ENCODE assay signal across 9 mouse cellular contexts in the genomic region with DNA sequence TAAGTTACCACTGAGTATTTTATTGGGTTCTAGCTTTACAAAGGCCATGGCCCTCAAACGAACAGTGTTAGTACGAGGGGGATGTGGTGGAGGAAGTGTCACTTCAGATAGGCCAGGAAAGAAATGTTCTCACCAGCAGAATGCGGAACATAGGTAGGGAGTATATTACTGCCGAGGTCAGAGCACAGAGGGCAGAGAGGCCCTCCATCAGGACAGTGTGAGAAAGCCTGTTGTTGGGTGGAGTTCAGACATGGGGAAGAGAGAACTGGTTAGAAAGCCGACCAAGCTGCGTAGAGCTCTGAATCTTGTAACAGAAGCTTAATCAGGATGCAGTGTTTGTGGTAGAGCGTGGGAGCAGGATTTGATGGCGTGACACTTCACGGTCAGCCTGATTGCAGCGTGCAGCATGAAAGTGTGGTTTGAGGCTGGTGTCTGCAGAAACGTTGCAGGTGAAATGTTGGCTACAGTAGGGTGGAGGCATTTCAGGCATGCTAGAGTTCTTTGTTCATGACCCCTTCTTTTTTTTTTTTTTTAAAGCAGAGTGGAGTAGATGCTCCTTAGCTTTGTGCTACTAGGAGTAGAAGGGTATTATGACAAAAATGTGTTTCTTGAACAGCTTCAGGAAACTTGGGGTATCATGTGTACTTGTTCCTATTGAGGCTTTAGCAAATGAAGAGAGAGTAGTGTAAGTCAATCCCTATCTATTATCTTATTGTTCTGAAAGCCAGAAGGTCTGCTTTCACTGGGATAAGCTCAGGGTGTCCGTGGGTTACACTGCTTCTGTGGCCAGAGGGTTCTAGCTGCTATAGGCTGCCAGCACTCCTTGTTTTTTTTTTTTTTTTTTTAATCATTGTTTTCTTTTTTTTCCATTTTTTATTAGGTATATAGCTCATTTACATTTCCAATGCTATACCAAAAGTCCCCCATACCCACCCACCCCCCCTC.
DNase-seq lines count a peak whose midpoint lies in the region; ATAC-seq lines count a peak whose summit lies in the region.
"Had no signal": no experiment of that assay in that cellular context is flagged by ENCODE, and none has a peak within 500 bp of the region (broad histone marks: within the 10 kb centered on the region; RNA-seq: fewer than 3 reads in every experiment).

No protein-coding gene starts in this region.

- DNase-seq in embryo, embryonic 10.5 days (ENCODE audit: low spot score): peak; percentile 16
- DNase-seq in embryo, embryonic 11 days: no peak
- DNase-seq in lung, postnatal 36 days: peak; percentile 28
- DNase-seq in lung, postnatal 14 days: no peak
- DNase-seq in splenic B cell, adult 2 months (ENCODE audit: low read depth, low spot score): peak; percentile 2
- no peak for DNase-seq in urinary bladder, postnatal 36 days (ENCODE audit: low spot score in 2 of 2)
- no peak for DNase-seq in cerebellum, postnatal 10 days

- 0 out of 2 replicates have a peak overlapping the region, but pooled peaks have one; percentile 18 for H3K27ac ChIP-seq in liver, embryonic 12.5 days

- 18% methylated on average over 12 of the region's 12 CpGs for WGBS in liver, embryonic 12.5 days (ENCODE audit: insufficient replicate concordance)

- peak; percentile 57; the same call in 1 of the 2 replicates for ATAC-seq in liver, embryonic 12.5 days
- ATAC-seq: Patski had no signal

- peaks cover 47% of the 10 kb centered on the region for H3K4me1 ChIP-seq in liver, embryonic 12.5 days

- no peaks in the 10 kb centered on the region for H3K9me3 ChIP-seq in liver, embryonic 12.5 days (replicated peaks)

- H3K9ac ChIP-seq in liver, embryonic 12.5 days: no peak overlapping the region

- no peak overlapping the region for H3K4me3 ChIP-seq in liver, embryonic 12.5 days

- H3K36me3 ChIP-seq in liver, embryonic 12.5 days: no peaks in the 10 kb centered on the region
- no peaks in the 10 kb centered on the region for H3K36me3 ChIP-seq in splenic B cell, adult 2 months (ENCODE audit: control insufficient read depth, insufficient read depth, low read length, poor library complexity, severe bottlenecking)

- peak overlapping the region; percentile 30 for H3K4me2 ChIP-seq in liver, embryonic 12.5 days

- no peaks in the 10 kb centered on the region for H3K27me3 ChIP-seq in liver, embryonic 12.5 days (replicated peaks)
- no peaks in the 10 kb centered on the region for H3K27me3 ChIP-seq in splenic B cell, adult 2 months (ENCODE audit: control insufficient read depth, insufficient read depth, low read length, poor library complexity, severe bottlenecking)
- H3K27me3 ChIP-seq: Patski had no signal

Comparison
In these comparisons a context has a peak if more than half of its experiments do, and no peak if none do; other contexts are left out.
1. DNase-seq: peak in embryo, embryonic 10.5 days (single experiment), lung, postnatal 36 days (single experiment) and splenic B cell, adult 2 months (single experiment); none in embryo, embryonic 11 days (single experiment), lung, postnatal 14 days (single experiment), urinary bladder, postnatal 36 days (0 of 2) and cerebellum, postnatal 10 days (0 of 2).